Mouse (Mus musculus): ENCODE data around the gene Dis3. TPM values are rescaled to one million over a fixed set of nuclear protein-coding genes. Genes with fewer than 3 reads are reported as not detected.
A peak's percentile ranks its signal among the peaks of the same experiment; 100 is the strongest.

Gene Dis3
- 29.7 and 36.8 TPM in 2 replicates for polyA plus RNA-seq (2016; fragmentation: Nextera tagmentation; extraction: Ambion mirVana)

GRCm38 (mm10) chr14:99099267-99099966 lies at the start of gene Dis3, which contains the start of gene Pibf1:
Gene Dis3 (minus strand): TSS chr14:99099770.
Gene Pibf1 (plus strand): TSS chr14:99099424.
- Histone ChIP-seq H3K4me3 (peak within 1 kb of the TSS; percentile 83), H3K27me3 (ENCODE audit: insufficient read depth, poor library complexity, severe bottlenecking) (no peaks in the 10 kb centered on the region), H3K4me1 (replicated peaks) (peaks cover 15% of the 10 kb centered on the region), H3K9me3 (no peaks in the 10 kb centered on the region), H3K36me3 (peaks cover 71% of the 10 kb centered on the region), H3K27ac (peak within 1 kb of the TSS; percentile 93)
- peak; percentile 98 for DNase-seq (ENCODE audit: low spot score)
- under 1% methylated on average over 73 of the region's 73 CpGs for WGBS

GRCm38 (mm10) chr14:99146841-99147240 lies 47.3 kb upstream of the Dis3 start:
- no peak for DNase-seq (ENCODE audit: low spot score)
- Histone ChIP-seq H3K27ac (no peak overlapping the region), H3K4me1 (replicated peaks) (no peaks in the 10 kb centered on the region), H3K36me3 (peaks cover 38% of the 10 kb centered on the region), H3K27me3 (ENCODE audit: insufficient read depth, poor library complexity, severe bottlenecking) (no peaks in the 10 kb centered on the region), H3K4me3 (no peak overlapping the region), H3K9me3 (no peaks in the 10 kb centered on the region)
- WGBS = 72% methylated on average over 1 of the region's 1 CpGs

- Histone ChIP-seq H3K27me3 (ENCODE audit: insufficient read depth, poor library complexity, severe bottlenecking) (no peaks in the 10 kb centered on the region), H3K4me1 (replicated peaks) (no peaks in the 10 kb centered on the region), H3K4me3 (no peak overlapping the region), H3K36me3 (peaks cover 20% of the 10 kb centered on the region), H3K27ac (no peak overlapping the region), H3K9me3 (no peaks in the 10 kb centered on the region)
- 25% methylated on average over 15 of the region's 15 CpGs for WGBS
- DNase-seq (ENCODE audit: low spot score) = peak; percentile 81
Observed at GRCm38 (mm10) chr14:99141786-99142633, 42.4 kb upstream of the Dis3 start.

GRCm38 (mm10) chr14:99140036-99140435 lies 40.5 kb upstream of the Dis3 start:
- 97% methylated on average over 2 of the region's 2 CpGs for WGBS
- peaks cover 30% of the 10 kb centered on the region for H3K36me3 ChIP-seq
- no peaks in the 10 kb centered on the region for H3K27me3 ChIP-seq (ENCODE audit: insufficient read depth, poor library complexity, severe bottlenecking)
- no peaks in the 10 kb centered on the region for H3K9me3 ChIP-seq
- DNase-seq (ENCODE audit: low spot score) = no peak
- no peaks in the 10 kb centered on the region for H3K4me1 ChIP-seq (replicated peaks)
- H3K4me3 ChIP-seq = no peak overlapping the region
- H3K27ac ChIP-seq = no peak overlapping the region

DNA sequence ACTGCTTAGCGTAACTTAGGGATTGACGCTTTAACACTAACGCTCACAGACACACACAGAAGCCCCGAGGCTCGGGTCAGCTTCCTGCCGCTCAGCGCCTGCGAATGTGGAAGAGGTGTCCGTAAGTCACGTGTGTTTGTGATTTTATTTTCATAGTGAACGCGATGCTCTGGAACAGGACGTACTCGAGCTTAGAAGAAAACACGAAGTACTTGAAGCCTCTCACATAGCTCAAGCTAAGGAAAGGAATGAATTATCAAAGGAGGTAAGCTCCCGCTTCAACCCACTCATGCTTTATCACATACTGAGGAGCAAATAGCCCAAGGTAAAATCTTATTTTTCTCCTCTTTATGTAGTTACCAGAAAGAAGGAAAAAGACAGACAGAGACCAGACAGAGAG lies 36.7 kb upstream of the Dis3 start:
- H3K36me3 ChIP-seq = peaks cover 31% of the 10 kb centered on the region
- no peaks in the 10 kb centered on the region for H3K9me3 ChIP-seq
- no peaks in the 10 kb centered on the region for H3K27me3 ChIP-seq (ENCODE audit: insufficient read depth, poor library complexity, severe bottlenecking)
- DNase-seq (ENCODE audit: low spot score) = no peak
- H3K27ac ChIP-seq = no peak overlapping the region
- H3K4me3 ChIP-seq = no peak overlapping the region
- no peaks in the 10 kb centered on the region for H3K4me1 ChIP-seq (replicated peaks)
- 94% methylated on average over 16 of the region's 16 CpGs for WGBS

- no peaks in the 10 kb centered on the region for H3K4me1 ChIP-seq (replicated peaks)
- no peak overlapping the region for H3K4me3 ChIP-seq
- WGBS = 91% methylated on average over 9 of the region's 9 CpGs
- H3K9me3 ChIP-seq = no peaks in the 10 kb centered on the region
- H3K27me3 ChIP-seq (ENCODE audit: insufficient read depth, poor library complexity, severe bottlenecking) = no peaks in the 10 kb centered on the region
- H3K36me3 ChIP-seq = peaks cover 36% of the 10 kb centered on the region
- DNase-seq (ENCODE audit: low spot score) = no peak
- no peak overlapping the region for H3K27ac ChIP-seq
Observed at GRCm38 (mm10) chr14:99135761-99136160, 36.2 kb upstream of the Dis3 start.

DNA sequence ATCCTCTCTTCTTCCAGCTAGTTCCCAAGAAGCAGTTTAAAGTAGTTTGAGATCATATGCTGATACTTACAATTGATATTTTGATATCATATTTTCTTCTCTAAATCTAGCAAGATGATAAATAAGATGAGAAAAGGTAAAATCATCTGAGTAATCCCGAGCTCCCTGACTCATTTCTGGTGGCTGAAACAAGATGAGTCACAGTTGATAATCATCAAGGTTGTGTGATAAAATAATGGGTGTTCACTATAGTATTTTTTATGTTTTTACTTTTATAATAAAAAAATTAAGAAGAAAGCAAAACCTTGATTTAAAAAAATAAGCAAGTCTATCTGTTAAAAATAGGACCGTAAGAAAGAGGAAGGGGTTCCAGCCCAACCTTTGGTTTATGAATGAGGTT lies 34.5 kb upstream of the Dis3 start:
- no peaks in the 10 kb centered on the region for H3K4me1 ChIP-seq (replicated peaks)
- no peaks in the 10 kb centered on the region for H3K9me3 ChIP-seq
- 96% methylated on average over 2 of the region's 2 CpGs for WGBS
- H3K27ac ChIP-seq = no peak overlapping the region
- DNase-seq (ENCODE audit: low spot score) = no peak
- no peaks in the 10 kb centered on the region for H3K27me3 ChIP-seq (ENCODE audit: insufficient read depth, poor library complexity, severe bottlenecking)
- no peak overlapping the region for H3K4me3 ChIP-seq
- H3K36me3 ChIP-seq = peaks cover 28% of the 10 kb centered on the region

DNA sequence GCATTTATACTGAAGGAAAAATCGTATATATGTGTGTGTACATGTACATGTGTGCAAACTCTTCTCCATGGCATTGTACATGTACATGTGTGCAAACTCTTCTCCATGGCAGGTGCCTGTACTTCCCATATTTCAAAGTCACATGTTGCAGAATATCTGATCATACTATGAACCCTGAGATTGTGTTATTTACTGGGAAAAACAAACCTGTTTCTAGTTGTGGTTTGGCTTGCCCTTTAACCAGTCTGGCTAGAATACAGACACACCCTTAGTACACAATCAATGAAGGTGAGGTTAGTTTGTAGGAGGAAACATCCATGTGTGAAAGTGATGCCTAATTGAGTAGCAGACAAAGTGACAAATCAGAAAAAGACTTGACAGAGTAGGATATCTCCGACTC lies 29.5 kb upstream of the Dis3 start:
- 88% methylated on average over 2 of the region's 2 CpGs for WGBS
- no peaks in the 10 kb centered on the region for H3K4me1 ChIP-seq (replicated peaks)
- peaks cover 15% of the 10 kb centered on the region for H3K36me3 ChIP-seq
- no peak for DNase-seq (ENCODE audit: low spot score)
- H3K27me3 ChIP-seq (ENCODE audit: insufficient read depth, poor library complexity, severe bottlenecking) = no peaks in the 10 kb centered on the region
- no peaks in the 10 kb centered on the region for H3K9me3 ChIP-seq
- H3K27ac ChIP-seq = no peak overlapping the region
- H3K4me3 ChIP-seq = no peak overlapping the region

- DNase-seq (ENCODE audit: low spot score) = no peak
- H3K9me3 ChIP-seq = no peaks in the 10 kb centered on the region
- peaks cover 15% of the 10 kb centered on the region for H3K36me3 ChIP-seq
- no peaks in the 10 kb centered on the region for H3K27me3 ChIP-seq (ENCODE audit: insufficient read depth, poor library complexity, severe bottlenecking)
- WGBS = 86% methylated on average over 1 of the region's 1 CpGs
- H3K4me1 ChIP-seq (replicated peaks) = no peaks in the 10 kb centered on the region
- no peak overlapping the region for H3K4me3 ChIP-seq
- no peak overlapping the region for H3K27ac ChIP-seq
Observed at GRCm38 (mm10) chr14:99127509-99127908, 27.9 kb upstream of the Dis3 start.

DNA sequence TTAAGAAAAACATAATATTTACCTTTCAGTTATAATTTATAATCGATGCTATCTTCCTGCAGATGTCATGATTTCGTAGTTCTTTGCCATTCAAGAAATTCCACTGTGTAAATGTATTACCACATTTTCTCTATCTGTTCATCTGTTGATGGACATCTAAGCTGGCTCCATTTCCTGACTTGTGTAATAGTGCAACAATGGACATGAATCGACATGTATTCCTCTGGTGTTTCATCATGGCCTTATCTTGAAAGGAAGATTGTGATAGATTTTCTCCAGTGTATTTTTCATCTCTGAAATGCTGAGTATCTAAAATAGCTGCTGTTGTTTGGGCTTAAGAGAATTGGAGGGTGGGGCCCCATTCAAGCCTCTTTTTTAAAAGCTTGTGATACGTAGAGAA lies 27.1 kb upstream of the Dis3 start:
- Histone ChIP-seq H3K4me1 (replicated peaks) (no peaks in the 10 kb centered on the region), H3K9me3 (no peaks in the 10 kb centered on the region), H3K4me3 (no peak overlapping the region), H3K27me3 (ENCODE audit: insufficient read depth, poor library complexity, severe bottlenecking) (no peaks in the 10 kb centered on the region), H3K36me3 (peaks cover 22% of the 10 kb centered on the region), H3K27ac (no peak overlapping the region)
- 91% methylated on average over 4 of the region's 4 CpGs for WGBS
- DNase-seq (ENCODE audit: low spot score) = no peak

- DNase-seq (ENCODE audit: low spot score) = no peak
- peaks cover 24% of the 10 kb centered on the region for H3K36me3 ChIP-seq
- H3K27ac ChIP-seq = no peak overlapping the region
- H3K4me3 ChIP-seq = no peak overlapping the region
- H3K27me3 ChIP-seq (ENCODE audit: insufficient read depth, poor library complexity, severe bottlenecking) = no peaks in the 10 kb centered on the region
- H3K4me1 ChIP-seq (replicated peaks) = no peaks in the 10 kb centered on the region
- 91% methylated on average over 4 of the region's 4 CpGs for WGBS
- no peaks in the 10 kb centered on the region for H3K9me3 ChIP-seq
Observed at GRCm38 (mm10) chr14:99124076-99124475, 24.5 kb upstream of the Dis3 start.

DNA sequence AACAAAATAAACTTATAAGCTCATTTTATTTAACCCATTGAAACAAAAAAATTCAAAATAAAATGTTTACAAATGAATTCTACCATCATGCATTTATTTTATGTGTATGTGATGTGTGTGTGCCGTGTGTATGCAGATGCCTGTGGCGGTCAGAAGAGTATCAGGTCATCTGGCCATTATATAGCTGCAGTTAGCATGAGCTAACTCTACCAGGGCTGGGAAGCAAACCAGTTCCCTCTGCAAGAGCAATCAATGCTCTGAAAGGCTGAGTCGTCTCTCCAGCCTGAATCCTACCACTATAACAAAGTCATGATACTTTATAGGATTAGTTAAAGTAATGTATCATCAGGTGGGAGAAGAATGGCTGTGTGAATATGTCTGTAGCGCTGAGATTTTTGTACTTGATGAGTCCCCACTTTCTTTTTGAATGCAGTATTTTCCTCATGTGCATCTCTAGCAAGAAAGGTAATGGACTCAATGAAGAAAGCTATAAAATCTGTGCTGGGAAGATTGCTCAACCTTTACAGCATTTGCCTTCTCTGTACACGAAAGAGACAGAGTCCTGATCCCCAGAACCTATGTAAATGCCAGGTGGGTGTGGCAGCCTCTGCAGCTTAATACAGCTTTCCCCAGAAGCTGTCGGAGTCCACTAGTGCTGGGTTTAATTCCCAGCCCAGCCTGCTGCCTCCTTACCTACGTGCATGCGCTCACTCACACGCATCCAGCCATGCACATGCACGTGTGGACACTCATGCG lies 22.2 kb upstream of the Dis3 start:
- peaks cover 36% of the 10 kb centered on the region for H3K36me3 ChIP-seq
- H3K4me3 ChIP-seq = no peak overlapping the region
- 91% methylated on average over 11 of the region's 11 CpGs for WGBS

More for the DNA sequence above, 22.2 kb upstream of the Dis3 start:
- no peak overlapping the region for H3K27ac ChIP-seq
- H3K9me3 ChIP-seq = no peaks in the 10 kb centered on the region
- no peaks in the 10 kb centered on the region for H3K27me3 ChIP-seq (ENCODE audit: insufficient read depth, poor library complexity, severe bottlenecking)
- no peak for DNase-seq (ENCODE audit: low spot score)
- no peaks in the 10 kb centered on the region for H3K4me1 ChIP-seq (replicated peaks)
